In the genomic region with DNA sequence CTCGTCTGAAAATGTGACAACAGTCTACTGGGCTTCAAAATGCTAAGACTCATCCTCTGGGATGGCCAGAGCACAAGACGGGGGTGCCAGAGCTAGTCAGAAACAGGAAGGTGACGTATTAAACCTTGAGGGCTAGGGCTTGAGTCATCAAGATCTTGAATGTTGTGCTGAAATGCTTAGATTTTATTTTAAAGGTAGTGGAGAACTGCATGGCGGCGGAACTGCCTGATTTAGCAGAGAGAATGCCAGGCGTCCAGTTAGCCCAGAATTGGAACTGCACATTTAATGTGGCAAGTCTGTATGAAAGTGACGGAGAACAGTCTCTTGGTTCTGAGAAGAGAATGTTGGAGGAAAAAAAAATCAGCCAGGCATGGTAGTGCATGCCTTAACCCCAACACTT, we compare ENCODE assay signal across 22 mouse cellular contexts. TPM values are rescaled to one million over a fixed set of nuclear protein-coding genes. Genes with fewer than 3 reads are reported as not detected.
"Had no signal": no experiment of that assay in that cellular context is flagged by ENCODE, and none has a peak within 500 bp of the region (broad histone marks: within the 10 kb centered on the region; RNA-seq: fewer than 3 reads in every experiment).

No protein-coding gene starts in this region.

- H3K4me3 ChIP-seq: megakaryocyte, embryonic 14.5 days; midbrain, embryonic 13.5 days; midbrain, embryonic 15.5 days; neural tube, embryonic 12.5 days; stomach, embryonic 15.5 days had no signal

- ATAC-seq: midbrain, embryonic 13.5 days; midbrain, embryonic 15.5 days had no signal

- H3K4me2 ChIP-seq: lung, embryonic 14.5 days; midbrain, embryonic 11.5 days; midbrain, embryonic 13.5 days; midbrain, embryonic 15.5 days; neural tube, embryonic 12.5 days; stomach, embryonic 15.5 days had no signal

- DNase-seq: lung, adult 18-20 months; lung, embryonic 14.5 days; lung, postnatal 10 days; lung, postnatal 4 days; thymus, adult 2 months; thymus, postnatal 25 days; thymus, postnatal 4 days had no signal

- H3K27me3 ChIP-seq: midbrain, embryonic 13.5 days; midbrain, embryonic 15.5 days; stomach, embryonic 15.5 days had no signal

- H3K36me3 ChIP-seq: midbrain, embryonic 13.5 days; midbrain, embryonic 15.5 days; neural tube, embryonic 12.5 days; stomach, embryonic 15.5 days had no signal

- H3K9ac ChIP-seq: lung, embryonic 14.5 days; midbrain, embryonic 13.5 days; midbrain, embryonic 15.5 days; neural tube, embryonic 12.5 days; stomach, embryonic 15.5 days had no signal

- H3K9me3 ChIP-seq: midbrain, embryonic 13.5 days; midbrain, embryonic 15.5 days; neural tube, embryonic 12.5 days; stomach, embryonic 15.5 days had no signal

- H3K27ac ChIP-seq: midbrain, embryonic 13.5 days; neural tube, embryonic 12.5 days; stomach, embryonic 15.5 days; stomach, postnatal 0 days had no signal

RNA-seq across cellular contexts. Expression of a gene that starts 17.1 kb away (rescaled TPM):
- total RNA-seq: monocyte, adult 5-6 weeks had no signal

RNA-seq across cellular contexts. Expression of a gene that starts 19.9 kb away (rescaled TPM):
- total RNA-seq: midbrain, postnatal 0 days; monocyte, adult 5-6 weeks; neutrophil, adult 5-6 weeks had no signal
- polyA plus RNA-seq: liver, embryonic 16.5 days; lung, embryonic 14.5 days; lung, embryonic 16.5 days; midbrain, embryonic 11.5 days; midbrain, embryonic 13.5 days; midbrain, embryonic 15.5 days; midbrain, postnatal 0 days; neural tube, embryonic 12.5 days; neural tube, embryonic 14.5 days; spleen, adult 2 months; stomach, embryonic 15.5 days; stomach, postnatal 0 days; urinary bladder, adult 2 months had no signal

RNA-seq across cellular contexts. Expression of a gene that starts 59.9 kb away (rescaled TPM):
- total RNA-seq: monocyte, adult 5-6 weeks; neutrophil, adult 5-6 weeks had no signal
- polyA plus RNA-seq: lung, embryonic 14.5 days; neural tube, embryonic 14.5 days; spleen, adult 2 months; stomach, embryonic 15.5 days; stomach, postnatal 0 days; urinary bladder, adult 2 months had no signal
